Mouse (Mus musculus) adrenal gland, postnatal 14 days (tissue): Measurements from ENCODE around the gene Gpr45. TPM values are rescaled to one million over a fixed set of nuclear protein-coding genes. Genes with fewer than 3 reads are reported as not detected.
"Not testable (repeated sequence)": the region's sequence is repeated elsewhere in the genome, so short reads cannot be mapped to it uniquely, and the experiment has no call there.

ENCODE experiments used
- DNase-seq: peaks from one replicate; pipeline ENCODE4 v3.0.0; 2021; ENCODE audit warnings: mixed read lengths
- long read RNA-seq, 2 experiments: library from polyadenylated mRNA; stranded (forward); transcript quantifications; one replicate each; pipeline ENCODE4 v2.0.0; 2021
- total RNA-seq: library from RNA; stranded (reverse); gene quantifications from 2 replicates; pipeline ENCODE4 v1.2.3, GENCODE M21; 2021

Gpr45 gene
- 2.2 and 3.0 TPM in 2 replicates for total RNA-seq
- long read RNA-seq, experiment 1, partial matches to known transcripts: 0 of 1 reads
- long read RNA-seq, experiment 1, other reads (novel, unspliced or antisense): 0 of 1 reads
- long read RNA-seq, experiment 2, partial matches to known transcripts: 0 of 1 reads
- long read RNA-seq, experiment 2, other reads (novel, unspliced or antisense): 0 of 1 reads

DNA sequence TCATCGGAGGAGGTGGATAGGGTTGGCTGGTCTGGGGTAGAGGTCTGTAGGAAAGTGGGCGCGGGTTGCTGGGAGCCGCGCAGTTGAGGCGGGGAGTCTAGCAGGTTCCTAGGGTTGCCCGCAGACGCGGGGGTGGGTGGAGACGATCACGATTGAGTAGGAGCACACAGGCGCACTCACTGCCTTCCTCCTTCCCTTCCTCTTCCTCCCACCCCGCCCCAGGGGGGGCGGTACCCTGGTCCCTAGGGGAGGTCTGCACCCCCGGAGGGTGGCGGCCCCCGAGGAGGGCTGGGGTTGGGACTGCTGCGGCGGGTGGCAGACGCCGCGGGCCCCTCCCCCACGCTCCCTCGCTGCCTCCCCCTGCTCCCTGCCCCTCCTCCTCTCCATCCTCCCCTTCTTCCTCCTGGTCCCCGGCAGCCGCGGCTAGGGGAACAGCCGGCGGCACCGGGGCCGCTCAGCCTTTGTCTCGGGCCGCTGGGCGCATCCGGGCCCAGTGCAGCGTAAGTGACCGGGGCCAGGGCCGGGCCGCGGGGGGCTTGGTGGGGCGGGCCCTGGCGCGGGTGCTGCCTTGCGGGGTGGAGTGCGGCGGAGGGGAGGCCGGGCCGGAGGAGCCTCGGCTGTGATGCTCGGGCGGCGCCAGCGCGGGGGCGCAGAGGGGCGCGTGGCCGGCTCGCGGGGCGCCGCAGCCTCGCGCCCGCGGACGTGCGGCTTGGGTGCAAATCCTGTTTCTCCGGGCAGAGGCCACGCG, at the start of gene Gpr45:
Gene Gpr45, plus strand, starts transcription at position 139 of the 748 bp plus-strand sequence.
- DNase-seq: peak; percentile 26

DNA sequence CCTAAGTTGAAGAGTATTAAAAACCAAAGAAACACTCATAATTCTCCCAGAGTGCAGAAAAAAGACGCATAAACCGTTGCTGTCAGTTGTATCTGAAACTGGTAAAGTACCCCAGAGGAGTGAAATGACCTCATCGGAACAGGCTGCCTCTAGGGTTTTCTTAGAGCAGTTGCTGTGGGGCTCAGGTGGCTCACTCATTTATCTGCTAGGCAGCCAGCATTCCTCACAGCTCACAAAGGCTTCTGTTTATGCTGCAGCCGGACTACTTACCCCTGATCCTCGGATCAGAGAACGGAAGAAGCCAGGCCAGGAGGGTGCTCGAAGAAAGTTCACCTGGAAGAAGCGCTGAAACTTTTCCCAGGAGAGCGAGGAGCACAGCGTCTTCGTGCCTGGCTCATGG, 47.5 kb upstream of the Gpr45 start:
- no peak for DNase-seq

- no peak for DNase-seq
Observed at GRCm38 (mm10) chr1:42906696-42907095, 46.0 kb upstream of the Gpr45 start.

- DNase-seq: no peak
Observed at GRCm38 (mm10) chr1:42907153-42907552, 45.5 kb upstream of the Gpr45 start.

DNA sequence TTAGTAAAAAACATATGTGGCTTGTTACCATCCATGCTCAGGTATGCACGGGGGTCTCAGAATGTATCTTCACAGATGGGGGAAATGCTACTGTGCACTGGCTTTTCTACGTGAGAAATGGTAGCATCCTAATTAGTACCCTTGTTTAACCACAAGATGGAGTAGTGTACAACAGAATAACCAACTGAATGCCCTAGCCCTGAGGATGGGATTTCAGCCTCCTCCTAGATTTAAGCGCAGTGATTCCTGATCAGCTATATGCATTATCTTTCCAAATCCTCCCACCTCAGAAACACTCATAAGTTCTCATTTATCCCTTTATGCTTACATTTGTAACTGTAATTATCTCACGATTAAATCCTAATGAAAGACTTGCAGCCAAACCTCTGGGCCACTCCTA, 37.6 kb upstream of the Gpr45 start:
- DNase-seq: no peak

GRCm38 (mm10) chr1:42916719-42917118, 36.0 kb upstream of the Gpr45 start:
- no peak for DNase-seq

- no peak for DNase-seq
Observed at GRCm38 (mm10) chr1:42917908-42918307, 34.8 kb upstream of the Gpr45 start.

DNA sequence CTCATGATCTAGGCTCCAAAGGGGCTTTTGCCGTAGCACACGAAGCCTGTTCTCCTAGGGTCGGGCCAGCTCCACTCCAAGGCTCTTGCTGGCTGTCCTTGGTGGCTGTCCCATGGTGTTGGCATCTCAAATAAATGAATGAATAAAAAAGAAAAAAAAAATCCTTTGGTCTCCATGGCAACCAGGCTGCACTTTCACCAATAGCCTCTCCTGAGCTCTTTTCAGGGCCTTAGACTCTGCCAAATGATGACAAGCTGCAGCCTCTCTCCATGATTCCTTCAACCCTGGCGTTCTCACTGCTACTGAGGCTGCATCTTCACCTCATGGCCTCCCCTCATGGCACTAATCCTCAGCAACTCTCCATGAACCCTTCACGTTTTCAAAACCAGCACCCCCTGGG, 28.7 kb upstream of the Gpr45 start:
- peak; percentile 15 for DNase-seq

DNA sequence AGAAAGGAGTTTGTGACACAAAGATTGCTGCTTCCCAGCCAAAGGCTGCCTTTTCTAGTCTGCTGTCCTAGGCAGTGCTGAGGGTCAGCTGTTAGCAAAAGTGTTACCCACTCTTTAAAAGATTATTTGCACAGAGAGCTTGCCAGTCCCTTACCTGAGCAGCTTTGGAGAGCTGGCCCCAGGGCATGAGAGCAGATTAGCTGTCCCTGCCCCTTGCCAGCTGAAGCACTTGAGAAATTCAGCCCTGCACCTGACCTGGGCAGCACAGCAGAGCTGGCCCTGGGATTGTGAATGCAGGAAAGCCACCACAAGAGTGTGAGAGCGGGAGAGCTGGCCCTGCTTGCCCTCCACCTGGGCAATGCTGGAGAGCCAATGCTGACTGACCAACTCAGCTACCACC, 19.1 kb upstream of the Gpr45 start:
- peak; percentile 9 for DNase-seq

- DNase-seq: no peak
Observed at GRCm38 (mm10) chr1:42948486-42948885, 4.2 kb upstream of the Gpr45 start.

DNA sequence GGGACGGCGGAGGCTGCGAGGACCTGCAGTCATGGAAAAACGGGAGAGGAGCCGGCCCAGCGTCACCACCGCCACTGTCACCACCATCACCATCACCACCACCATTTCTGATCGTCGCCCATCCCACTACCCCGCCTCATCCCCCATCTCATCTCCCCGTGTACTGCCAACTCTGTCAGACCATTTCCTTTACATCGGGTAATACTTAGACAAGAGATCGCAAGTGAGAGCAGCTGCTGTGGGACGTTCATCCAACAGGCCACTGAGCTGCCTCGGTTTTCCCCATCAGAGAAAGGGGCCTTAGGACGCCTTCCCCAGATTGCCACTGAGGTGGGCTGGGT, 780 bp downstream of the Gpr45 start:
- no peak for DNase-seq

DNA sequence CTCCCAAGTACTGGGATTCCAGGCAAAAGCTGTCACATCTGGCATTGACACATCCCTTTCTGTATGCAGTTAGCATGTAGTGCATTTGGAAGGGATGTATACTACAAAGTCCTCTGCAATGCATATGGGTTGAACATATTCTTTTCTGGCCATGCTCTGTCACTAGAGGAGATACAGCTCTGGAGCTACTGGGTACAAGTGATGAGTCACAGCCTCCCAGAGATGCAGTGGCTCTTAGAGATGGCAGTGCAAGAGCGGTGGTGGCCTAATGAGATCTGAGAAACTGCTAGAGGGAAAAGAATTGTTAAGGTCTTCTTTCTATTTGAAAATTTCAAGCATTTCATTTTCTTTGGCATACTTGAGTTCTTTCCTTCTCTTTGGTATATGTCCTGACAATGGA, 4.2 kb downstream of the Gpr45 start:
- no peak for DNase-seq

DNA sequence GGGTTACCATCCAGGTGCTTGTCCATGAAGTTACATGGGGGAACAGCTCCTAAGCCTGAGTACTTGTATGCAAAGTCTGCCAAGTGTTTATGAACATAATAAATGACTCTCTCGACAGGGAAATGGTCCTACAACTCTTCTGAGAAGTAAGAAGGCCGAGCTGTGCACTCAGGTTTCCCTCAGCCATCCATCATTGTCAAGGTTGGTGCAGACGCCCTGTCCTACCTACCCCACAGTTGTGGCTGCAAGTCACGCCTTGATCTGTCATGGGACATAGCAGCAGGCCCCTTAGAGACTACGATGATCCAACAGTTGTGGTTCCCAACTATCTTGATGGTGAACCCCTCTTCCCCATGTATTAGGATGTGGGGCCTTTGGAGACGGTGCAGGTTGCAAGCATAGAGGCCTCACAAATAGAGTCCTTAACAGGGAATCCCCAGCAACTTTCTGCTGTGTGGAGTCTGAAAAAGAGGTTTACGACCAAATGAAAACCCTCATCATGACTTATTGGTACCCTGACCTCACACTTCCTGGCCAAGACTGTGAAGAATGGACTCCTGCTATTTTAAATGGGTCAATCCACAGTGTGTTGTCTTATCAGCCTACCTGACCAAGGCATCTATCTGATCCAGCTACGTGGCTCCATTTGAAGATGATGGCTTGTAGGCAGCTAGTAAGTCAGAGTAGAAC, 30.6 kb downstream of the Gpr45 start:
- no peak for DNase-seq

DNA sequence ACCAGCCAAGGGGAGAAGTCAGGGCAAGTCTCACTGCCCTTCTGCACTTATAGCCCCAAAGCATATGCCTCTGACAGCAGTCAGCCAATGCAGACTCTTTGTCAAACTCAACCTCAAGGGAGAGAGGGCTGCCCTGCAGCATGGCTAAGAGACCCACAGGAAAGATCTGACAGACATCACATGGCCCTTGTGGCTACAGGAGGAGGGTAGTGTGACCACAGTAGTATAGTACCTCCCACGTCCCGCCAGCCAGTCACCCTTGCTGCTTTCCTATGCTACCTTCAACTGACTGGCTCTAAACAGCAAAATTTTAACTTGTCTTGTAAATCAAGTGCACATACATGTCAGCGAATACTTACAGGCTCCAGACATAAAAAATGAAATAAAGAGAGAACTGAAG, 31.4 kb downstream of the Gpr45 start:
- no peak for DNase-seq

GRCm38 (mm10) chr1:42988996-42989395, 36.3 kb downstream of the Gpr45 start:
- DNase-seq: peak; percentile 34

GRCm38 (mm10) chr1:43006051-43006514, 53.4 kb downstream of the Gpr45 start:
- DNase-seq: no peak

DNA sequence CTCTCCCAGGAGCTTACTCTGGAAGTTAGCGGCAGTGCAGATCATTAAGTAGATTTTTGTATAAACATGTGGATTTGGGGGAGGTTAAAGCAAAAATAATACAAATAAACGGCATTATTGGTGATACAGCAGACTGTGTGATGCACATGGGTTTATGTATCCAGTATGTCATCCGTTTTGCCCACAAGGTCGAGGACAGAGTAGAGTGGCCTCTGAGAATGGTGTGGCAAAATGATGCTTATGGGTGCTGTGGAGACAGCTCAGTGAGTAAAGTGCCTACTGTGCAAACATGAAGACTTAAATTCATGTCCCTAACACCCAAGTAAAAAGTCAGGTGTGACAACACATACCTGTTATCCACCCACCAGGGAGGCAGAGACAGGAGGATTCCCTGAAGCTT, 53.9 kb downstream of the Gpr45 start:
- no peak for DNase-seq

DNA sequence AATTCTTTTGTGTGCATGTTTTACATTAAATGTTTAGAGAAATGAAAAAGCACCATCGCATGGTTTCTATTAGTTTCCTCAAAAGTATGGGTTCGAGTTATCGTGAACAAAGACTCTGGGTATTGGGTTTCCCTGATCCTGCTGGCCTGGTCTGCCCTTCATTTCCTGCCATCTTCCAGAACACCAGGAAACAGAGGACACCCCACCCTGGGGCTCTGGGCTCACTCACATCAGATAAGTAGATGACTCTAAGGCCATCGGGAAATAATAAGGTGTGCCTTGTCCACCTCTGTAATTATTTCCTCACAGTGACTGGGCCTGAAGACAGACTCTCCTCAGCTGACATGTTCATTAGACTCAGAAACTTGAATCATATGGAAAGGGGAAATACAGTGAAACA, 57.8 kb downstream of the Gpr45 start:
- DNase-seq: no peak

- DNase-seq: not testable (repeated sequence)
Observed at GRCm38 (mm10) chr1:43015153-43015685, 62.5 kb downstream of the Gpr45 start.

DNA sequence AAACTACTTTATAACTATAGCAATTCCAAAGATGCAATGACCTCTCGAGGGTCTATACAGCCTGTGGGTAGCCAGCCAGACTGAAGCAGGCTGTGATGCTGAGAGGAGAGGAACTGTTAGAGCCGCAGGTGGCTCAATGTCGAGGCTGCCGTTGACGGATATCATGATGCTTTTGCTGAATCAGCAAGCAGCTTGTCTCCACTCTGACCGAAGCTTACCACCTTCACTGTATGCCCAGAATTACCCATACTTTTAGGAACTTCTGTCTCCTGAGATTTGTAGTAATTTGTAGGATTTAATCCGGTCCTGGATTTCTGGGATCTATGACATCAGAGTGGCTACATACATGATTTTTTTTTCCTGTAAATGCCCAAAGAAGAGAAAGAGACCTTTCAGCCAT, 83.3 kb downstream of the Gpr45 start:
- no peak for DNase-seq

- no peak for DNase-seq
Observed at GRCm38 (mm10) chr1:43042271-43042670, 89.6 kb downstream of the Gpr45 start.

GRCm38 (mm10) chr1:43045204-43045982, 92.7 kb downstream of the Gpr45 start:
- DNase-seq: no peak
